Mouse (Mus musculus) midbrain, embryonic 11.5 days (tissue): ENCODE data around the gene Eif4b. TPM values are rescaled to one million over a fixed set of nuclear protein-coding genes. Genes with fewer than 3 reads are reported as not detected.
A peak's percentile ranks its signal among the peaks of the same experiment; 100 is the strongest.

Source experiments
- ATAC-seq: fragments of 200-750 bp; cut with Nextera tagmentation; 2 replicates; pipeline ENCODE4 v1.8.0; 2017; ENCODE audit warnings: moderate TSS enrichment, moderate library complexity; ENCODE audit not compliant: low FRiP score
- DNase-seq: peaks from one replicate; pipeline ENCODE4 v3.0.0; 2015; ENCODE audit warnings: low spot score; ENCODE audit errors: missing footprints
- H3K27ac ChIP-seq: fragments of 300-500 bp; sonication (generic); 2 replicates; pipeline ENCODE4 v1.5.1; 2014; ENCODE audit warnings: low read depth, low read length
- H3K27me3 ChIP-seq: fragments of 300-500 bp; sonication (generic); 2 replicates; pipeline ENCODE4 v1.6.1; 2014; ENCODE audit warnings: mild to moderate bottlenecking, low read length, moderate library complexity, mixed read lengths; ENCODE audit not compliant: control insufficient read depth, insufficient read depth
- H3K36me3 ChIP-seq: fragments of 300-500 bp; sonication (generic); 2 replicates; pipeline ENCODE4 v1.6.1; 2014; ENCODE audit warnings: mild to moderate bottlenecking, low read length, moderate library complexity, mixed read lengths; ENCODE audit not compliant: control insufficient read depth, insufficient read depth
- H3K4me1 ChIP-seq: fragments of 300-500 bp; sonication (generic); 2 replicates; pipeline ENCODE4 v1.6.1; 2014; ENCODE audit warnings: low read length; ENCODE audit not compliant: control insufficient read depth, insufficient read depth
- H3K4me2 ChIP-seq: fragments of 300-500 bp; sonication (generic); 2 replicates; pipeline ENCODE4 v1.6.1; 2014; ENCODE audit warnings: mild to moderate bottlenecking, moderate library complexity
- H3K4me3 ChIP-seq: fragments of 300-500 bp; sonication (generic); 2 replicates; pipeline ENCODE4 v1.5.1; 2014; ENCODE audit warnings: low read depth, low read length
- H3K9ac ChIP-seq: fragments of 300-500 bp; sonication (generic); 2 replicates; pipeline ENCODE4 v1.6.1; 2014; ENCODE audit warnings: low read length
- H3K9me3 ChIP-seq: fragments of 300-500 bp; sonication (generic); 2 replicates; pipeline ENCODE4 v1.6.1; 2016; ENCODE audit warnings: low read length; ENCODE audit not compliant: control insufficient read depth
- WGBS: fragments of 180-500 bp; shearing (Covaris S2); extraction: QIAGEN DNeasy Blood & Tissue Kit; methylation state at CpG from one replicate; pipeline ENCODE4 v1.1.7; 2014; 5-methylcytosine and 5-hydroxymethylcytosine counted together
- polyA plus RNA-seq: library from polyadenylated mRNA; unstranded; fragments of >200 nt; fragmentation: Nextera tagmentation; extraction: Ambion mirVana; gene quantifications from 2 replicates; pipeline ENCODE4 v1.2.1, GENCODE M21; 2014

Eif4b gene
- polyA plus RNA-seq, 1 experiment from 2014 or later, result 107 TPM

GRCm38 (mm10) chr15:102089914-102090585, 16.5 kb downstream of the Eif4b start:
- no peak overlapping the region for H3K4me3 ChIP-seq
- peaks cover 55% of the 10 kb centered on the region for H3K36me3 ChIP-seq
- no peak overlapping the region for H3K4me2 ChIP-seq
- WGBS, result 93% methylated on average over 12 of the region's 12 CpGs
- no peaks in the 10 kb centered on the region for H3K27me3 ChIP-seq
- DNase-seq (peak; percentile 71), ATAC-seq (no peak)
- H3K9me3 ChIP-seq, result no peaks in the 10 kb centered on the region
- no peaks in the 10 kb centered on the region for H3K4me1 ChIP-seq
- H3K27ac ChIP-seq, result no peak overlapping the region
- no peak overlapping the region for H3K9ac ChIP-seq

GRCm38 (mm10) chr15:102091063-102091679, 17.6 kb downstream of the Eif4b start:
- Histone ChIP-seq H3K27ac (no peak overlapping the region), H3K4me3 (no peak overlapping the region), H3K27me3 (no peaks in the 10 kb centered on the region), H3K4me2 (no peak overlapping the region), H3K36me3 (peaks cover 53% of the 10 kb centered on the region), H3K9me3 (no peaks in the 10 kb centered on the region), H3K9ac (no peak overlapping the region), H3K4me1 (no peaks in the 10 kb centered on the region)
- WGBS, result 92% methylated on average over 12 of the region's 12 CpGs
- ATAC-seq (no peak), DNase-seq (peak; percentile 81)

GRCm38 (mm10) chr15:102091688-102092087, 18.1 kb downstream of the Eif4b start:
- Histone ChIP-seq H3K4me2 (no peak overlapping the region), H3K27me3 (no peaks in the 10 kb centered on the region), H3K9ac (no peak overlapping the region), H3K9me3 (no peaks in the 10 kb centered on the region), H3K4me3 (no peak overlapping the region), H3K36me3 (peaks cover 53% of the 10 kb centered on the region), H3K27ac (no peak overlapping the region), H3K4me1 (no peaks in the 10 kb centered on the region)
- DNase-seq, result no peak
- WGBS, result 79% methylated on average over 1 of the region's 1 CpGs
- no peak for ATAC-seq

GRCm38 (mm10) chr15:102092222-102092621, 18.6 kb downstream of the Eif4b start:
- Histone ChIP-seq H3K4me2 (no peak overlapping the region), H3K27ac (no peak overlapping the region), H3K27me3 (no peaks in the 10 kb centered on the region), H3K9ac (no peak overlapping the region), H3K9me3 (no peaks in the 10 kb centered on the region), H3K36me3 (peaks cover 49% of the 10 kb centered on the region), H3K4me1 (no peaks in the 10 kb centered on the region), H3K4me3 (no peak overlapping the region)
- ATAC-seq (no peak), DNase-seq (no peak)
- 91% methylated on average over 4 of the region's 4 CpGs for WGBS

GRCm38 (mm10) chr15:102094157-102094556, 20.6 kb downstream of the Eif4b start:
- H3K36me3 ChIP-seq, result peaks cover 33% of the 10 kb centered on the region
- no peaks in the 10 kb centered on the region for H3K4me1 ChIP-seq
- DNase-seq (no peak), ATAC-seq (no peak)
- whole genome bisulfite sequencing, result 75% methylated on average over 2 of the region's 2 CpGs
- no peak overlapping the region for H3K4me3 ChIP-seq
- H3K9me3 ChIP-seq, result no peaks in the 10 kb centered on the region
- no peak overlapping the region for H3K9ac ChIP-seq
- H3K27ac ChIP-seq, result no peak overlapping the region
- no peak overlapping the region for H3K4me2 ChIP-seq
- H3K27me3 ChIP-seq, result no peaks in the 10 kb centered on the region

GRCm38 (mm10) chr15:102094988-102095387, 21.4 kb downstream of the Eif4b start:
- peaks cover 29% of the 10 kb centered on the region for H3K36me3 ChIP-seq

GRCm38 (mm10) chr15:102097147-102097915, 23.8 kb downstream of the Eif4b start:
- ATAC-seq, result no peak
- H3K4me3 ChIP-seq, result no peak overlapping the region
- H3K4me1 ChIP-seq, result peaks cover 14% of the 10 kb centered on the region
- H3K9ac ChIP-seq, result no peak overlapping the region
- H3K36me3 ChIP-seq, result peaks cover 20% of the 10 kb centered on the region
- peaks cover 19% of the 10 kb centered on the region for H3K27me3 ChIP-seq
- no peak overlapping the region for H3K4me2 ChIP-seq
- peak; percentile 85 for DNase-seq
- no peak overlapping the region for H3K27ac ChIP-seq
- no peaks in the 10 kb centered on the region for H3K9me3 ChIP-seq
- WGBS, result 85% methylated on average over 8 of the region's 8 CpGs

More at GRCm38 (mm10) chr15:102094988-102095387, 21.4 kb downstream of the Eif4b start:
- Histone ChIP-seq H3K4me3 (no peak overlapping the region), H3K4me1 (peaks cover 2% of the 10 kb centered on the region; the same call in 1 of the 2 replicates), H3K9me3 (no peaks in the 10 kb centered on the region), H3K27me3 (no peaks in the 10 kb centered on the region), H3K9ac (no peak overlapping the region), H3K4me2 (no peak overlapping the region), H3K27ac (no peak overlapping the region)
- DNase-seq (no peak), ATAC-seq (no peak)
- 90% methylated on average over 16 of the region's 16 CpGs for WGBS

GRCm38 (mm10) chr15:102097991-102098555, 24.5 kb downstream of the Eif4b start:
- Histone ChIP-seq H3K27ac (no peak overlapping the region), H3K9me3 (no peaks in the 10 kb centered on the region), H3K4me2 (no peak overlapping the region), H3K36me3 (peaks cover 15% of the 10 kb centered on the region), H3K4me1 (peaks cover 19% of the 10 kb centered on the region), H3K9ac (no peak overlapping the region), H3K4me3 (no peak overlapping the region), H3K27me3 (peaks cover 19% of the 10 kb centered on the region)
- DNase-seq, result peak; percentile 87
- WGBS, result 34% methylated on average over 5 of the region's 5 CpGs
- no peak for ATAC-seq

- Histone ChIP-seq H3K36me3 (peaks cover 7% of the 10 kb centered on the region), H3K27ac (no peak overlapping the region), H3K9ac (no peak overlapping the region), H3K4me2 (no peak overlapping the region), H3K4me3 (no peak overlapping the region), H3K9me3 (no peaks in the 10 kb centered on the region), H3K27me3 (peaks cover 19% of the 10 kb centered on the region), H3K4me1 (peaks cover 26% of the 10 kb centered on the region)
- no peak for ATAC-seq
- DNase-seq, result no peak
- 49% methylated on average over 5 of the region's 5 CpGs for WGBS
Measured at GRCm38 (mm10) chr15:102099260-102099659, 25.7 kb downstream of the Eif4b start.
